Mouse (Mus musculus) T-helper 1 cell (primary cell): Measurements from ENCODE around the gene Slc6a3.

Experiments used
- in situ Hi-C: fragments of 300-600 bp; cut with MboI, MseI; formaldehyde crosslinking; loops from one replicate; pipeline ENCODE4 v1.15.1; 2025; ENCODE audit warnings: high pct_unique_total_duplicates

Slc6a3 gene

GRCm38 (mm10) chr13:73577277-73577676, 40.7 kb downstream of the Slc6a3 start:
- in situ Hi-C loops, result no loop called here

DNA sequence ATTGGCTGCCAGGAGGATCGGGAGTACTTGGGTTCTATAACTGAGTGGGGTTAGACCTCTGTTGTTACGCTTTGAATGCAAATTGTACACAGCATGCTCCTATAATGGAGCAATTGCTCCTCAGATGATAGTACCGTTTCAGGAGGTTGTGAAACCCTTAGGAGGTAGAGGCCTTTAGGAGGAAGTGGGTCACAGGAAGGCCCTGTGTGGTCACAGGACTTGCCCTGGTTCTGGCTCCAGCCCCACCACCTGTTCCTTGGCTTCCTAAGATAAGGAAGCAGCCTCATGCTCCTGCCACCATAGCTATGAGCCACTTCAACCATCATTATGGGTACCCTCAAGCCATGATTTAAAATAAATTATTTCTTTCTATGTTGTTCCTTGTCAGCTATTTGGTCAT, 54.9 kb downstream of the Slc6a3 start:
- in situ Hi-C loops, result no loop called here

DNA sequence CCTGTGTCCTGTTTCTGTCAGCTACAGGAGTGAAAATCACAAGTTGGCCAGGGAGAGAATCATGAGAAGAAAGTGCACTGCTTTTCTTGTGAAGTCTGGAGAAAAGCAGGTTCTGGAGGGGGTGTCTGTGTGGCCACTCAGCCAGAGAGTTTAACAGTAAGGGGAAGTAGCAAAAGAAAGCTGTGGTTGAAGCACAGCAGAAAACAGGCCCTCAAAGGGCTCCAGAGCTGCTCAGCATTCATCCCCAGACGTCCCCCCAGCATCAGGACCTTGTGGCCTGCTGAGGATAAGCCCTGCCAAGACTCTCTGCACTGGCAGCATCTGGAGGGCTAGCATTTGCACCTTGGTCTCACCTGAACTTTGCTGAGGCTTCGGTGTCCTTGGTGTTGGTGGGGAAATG, 56.0 kb downstream of the Slc6a3 start:
- in situ Hi-C loops, result no loop called here

DNA sequence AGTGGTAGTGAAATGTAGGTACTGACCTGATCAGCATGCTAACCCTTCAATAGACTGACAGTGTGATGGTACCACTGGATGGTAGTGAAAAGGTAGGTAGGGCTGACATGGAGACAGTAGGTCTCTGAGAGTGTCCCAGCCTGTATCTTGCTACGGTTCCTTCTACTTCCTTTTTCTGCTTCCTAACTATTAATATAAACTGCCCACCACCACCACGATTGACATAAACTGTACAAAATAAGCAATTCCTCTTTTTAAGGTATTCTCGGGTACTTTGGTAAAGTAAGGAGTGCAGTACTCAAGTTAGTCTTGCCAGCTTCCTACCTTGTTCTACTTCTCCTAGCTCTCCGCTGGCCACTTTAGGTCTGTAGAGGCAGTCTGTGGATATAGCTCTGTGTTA, 59.7 kb downstream of the Slc6a3 start:
- in situ Hi-C loops, result no loop called here

GRCm38 (mm10) chr13:73600217-73600616, 63.7 kb downstream of the Slc6a3 start:
- in situ Hi-C loops, result loop anchor here (10.0 kb wide), 1 partner anchor 175 kb away; no protein-coding TSS in a partner anchor

GRCm38 (mm10) chr13:73603046-73603445, 66.5 kb downstream of the Slc6a3 start:
- in situ Hi-C loops, result loop anchor here (10.0 kb wide), 1 partner anchor 178 kb away; no protein-coding TSS in a partner anchor

DNA sequence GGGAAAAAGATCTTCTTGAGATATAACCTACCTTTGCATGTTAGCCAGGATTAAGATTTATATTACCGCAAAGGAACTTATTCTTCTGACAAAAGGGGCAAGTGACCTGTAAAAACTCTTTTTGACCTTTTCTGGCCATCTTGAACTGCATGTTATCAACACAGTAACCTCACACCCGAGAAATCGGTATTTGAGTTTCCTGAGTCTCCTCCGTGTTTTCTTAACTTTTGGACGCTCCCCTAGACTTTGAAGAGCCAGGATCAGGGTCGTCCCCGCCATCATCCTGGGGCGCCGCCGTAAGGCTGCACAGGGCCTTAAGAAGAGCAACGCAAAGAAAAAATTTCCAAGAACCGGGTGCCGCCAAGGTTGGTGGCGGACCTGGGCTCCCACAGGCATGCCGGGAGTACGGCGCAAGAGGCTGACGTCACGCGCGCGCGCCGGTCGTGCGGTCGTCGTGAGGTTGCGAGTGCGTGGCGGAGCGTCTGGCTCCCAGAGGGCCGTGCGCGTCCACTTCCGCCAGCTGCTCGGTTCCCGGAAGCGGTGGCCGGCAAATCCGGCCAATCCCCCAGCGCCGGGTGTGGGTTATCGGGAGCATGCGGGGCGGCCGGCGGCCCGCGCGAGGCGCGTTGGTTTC, 67.1 kb downstream of the Slc6a3 start, which contains the start of gene Clptm1l:
TSS of gene Clptm1l (plus strand) at position 485 of the 634 bp plus-strand sequence.
- in situ Hi-C loops, result loop anchor here (10.0 kb wide), 1 partner anchor 179 kb away; no protein-coding TSS in a partner anchor

GRCm38 (mm10) chr13:73604156-73604957, 67.8 kb downstream of the Slc6a3 start:
- in situ Hi-C loops, result loop anchor here (10.0 kb wide), 1 partner anchor 180 kb away; no protein-coding TSS in a partner anchor

GRCm38 (mm10) chr13:73618406-73618805, 81.9 kb downstream of the Slc6a3 start:
- in situ Hi-C loops, result no loop called here

DNA sequence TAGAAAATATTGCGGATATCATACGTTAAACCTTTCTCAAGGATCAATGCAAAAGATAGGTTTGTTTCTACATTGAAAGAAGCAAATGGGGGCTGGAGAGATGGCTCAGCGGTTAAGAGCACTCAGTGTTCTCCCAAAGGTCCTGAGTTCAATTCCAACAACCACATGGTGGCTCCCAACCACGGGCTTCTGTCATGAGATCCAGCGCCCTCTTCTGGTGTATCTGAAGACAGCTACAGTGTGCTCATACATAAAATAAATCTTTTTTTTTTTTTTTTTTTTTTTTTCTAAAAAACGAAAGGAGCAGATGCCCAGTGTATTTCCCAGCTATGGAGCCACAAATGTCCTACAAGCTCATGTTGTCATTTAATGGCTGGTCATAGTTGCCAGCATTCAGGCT, 84.1 kb downstream of the Slc6a3 start:
- in situ Hi-C loops, result no loop called here

DNA sequence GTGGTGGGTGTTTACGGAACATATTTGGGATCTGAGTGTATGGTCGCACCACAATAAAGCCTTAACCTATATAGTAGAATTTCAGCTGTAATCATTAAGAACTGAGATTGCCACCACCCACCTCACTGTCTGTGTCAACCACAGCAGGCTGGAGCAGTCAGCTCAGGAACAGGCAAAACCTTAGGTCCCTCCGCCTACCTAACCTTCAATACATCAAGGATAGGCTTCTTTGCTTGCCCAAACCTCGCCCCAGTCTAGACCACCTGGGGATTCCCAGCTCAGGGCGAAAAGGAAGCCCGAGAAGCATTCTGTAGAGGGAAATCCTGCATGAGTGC, 89.8 kb downstream of the Slc6a3 start:
- in situ Hi-C loops, result no loop called here

DNA sequence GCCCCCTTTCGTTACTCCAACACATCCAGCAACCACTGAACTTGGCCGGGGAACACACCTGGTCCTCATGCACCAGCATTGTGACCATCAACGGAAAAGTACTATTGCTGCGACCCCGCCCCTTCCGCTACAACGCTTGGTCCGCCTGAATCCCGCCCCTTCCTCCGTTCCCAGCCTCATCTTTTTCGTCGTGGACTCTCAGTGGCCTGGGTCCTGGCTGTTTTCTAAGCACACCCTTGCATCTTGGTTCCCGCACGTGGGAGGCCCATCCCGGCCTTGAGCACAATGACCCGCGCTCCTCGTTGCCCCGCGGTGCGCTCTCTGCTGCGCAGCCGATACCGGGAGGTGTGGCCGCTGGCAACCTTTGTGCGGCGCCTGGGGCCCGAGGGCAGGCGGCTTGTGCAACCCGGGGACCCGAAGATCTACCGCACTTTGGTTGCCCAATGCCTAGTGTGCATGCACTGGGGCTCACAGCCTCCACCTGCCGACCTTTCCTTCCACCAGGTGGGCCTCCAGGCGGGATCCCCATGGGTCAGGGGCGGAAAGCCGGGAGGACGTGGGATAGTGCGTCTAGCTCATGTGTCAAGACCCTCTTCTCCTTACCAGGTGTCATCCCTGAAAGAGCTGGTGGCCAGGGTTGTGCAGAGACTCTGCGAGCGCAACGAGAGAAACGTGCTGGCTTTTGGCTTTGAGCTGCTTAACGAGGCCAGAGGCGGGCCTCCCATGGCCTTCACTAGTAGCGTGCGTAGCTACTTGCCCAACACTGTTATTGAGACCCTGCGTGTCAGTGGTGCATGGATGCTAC, 90.4 kb downstream of the Slc6a3 start, which contains the start of gene Tert:
TSS of gene Tert (plus strand) at position 167 of the 805 bp plus-strand sequence.
- in situ Hi-C loops, result no loop called here
